Mouse (Mus musculus): ENCODE measurements around the gene Mitf.

GRCm38 (mm10) chr6:97940916-97941315 is 134.1 kb downstream of the Mitf start:
- TF ChIP-seq NANOG (IDR thresholded peaks at IDR 0.05; ENCODE audit: borderline replicate concordance, low read length) (no peak), CTCF (conservative IDR thresholded peaks at IDR 0.05; ENCODE audit: low read length) (no peak)

All from E14TG2a.4 (cell line).